Mouse (Mus musculus): ENCODE measurements around the gene Nipsnap3b. TPM values are rescaled to one million over a fixed set of nuclear protein-coding genes. Genes with fewer than 3 reads are reported as not detected.

Nipsnap3b gene
- polyA plus RNA-seq, 1 experiment from 2014 or later = 79.5 TPM

DNA sequence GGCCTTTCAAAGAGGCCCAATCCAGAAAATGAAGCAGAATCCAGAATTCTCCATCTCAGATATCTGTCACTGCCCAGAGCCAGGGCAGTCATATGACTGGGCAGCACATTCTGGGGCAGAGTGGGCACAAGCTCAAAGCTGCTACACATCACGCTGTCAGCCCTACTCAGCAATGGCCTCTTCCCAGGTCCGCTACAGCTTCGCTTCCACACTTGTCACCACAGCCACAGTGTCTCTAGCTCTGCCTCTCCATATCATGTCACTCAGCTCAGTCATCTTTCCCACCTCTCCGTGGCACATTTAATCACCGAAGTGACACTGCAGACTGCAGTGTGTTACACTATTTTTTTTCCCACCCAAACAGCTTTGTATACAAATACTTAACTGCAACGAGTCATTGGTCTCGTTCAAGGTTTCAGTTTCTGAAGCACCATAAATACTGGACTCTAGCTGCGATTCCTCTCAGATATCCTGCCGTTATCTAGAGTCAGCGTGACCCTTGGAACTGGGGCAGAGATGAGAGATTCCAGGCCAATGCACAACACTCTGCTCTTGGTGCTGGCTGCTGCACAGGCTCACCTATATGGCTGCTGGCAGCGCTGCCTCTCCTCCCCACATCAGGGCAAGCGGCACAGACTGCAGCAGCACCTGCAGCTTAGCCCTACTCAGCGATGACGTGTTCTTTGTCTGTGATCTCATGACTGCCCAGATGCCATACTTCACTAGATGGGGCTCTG lies 11.7 kb downstream of the Nipsnap3b start:
- 89% methylated on average over 14 of the region's 14 CpGs for WGBS
- no peaks in the 10 kb centered on the region for H3K4me1 ChIP-seq
- H3K36me3 ChIP-seq = peaks cover 42% of the 10 kb centered on the region
- H3K4me3 ChIP-seq (replicated peaks) = no peak overlapping the region
- H3K27ac ChIP-seq = no peak overlapping the region
- H3K27me3 ChIP-seq = no peaks in the 10 kb centered on the region
- no peak overlapping the region for H3K4me2 ChIP-seq
- H3K9me3 ChIP-seq (replicated peaks) = no peaks in the 10 kb centered on the region
- no peak overlapping the region for H3K9ac ChIP-seq
- 0 out of 2 replicates have a peak, but pooled peaks have one; percentile 49 for ATAC-seq (replicated peaks; ENCODE audit: low FRiP score)

DNA sequence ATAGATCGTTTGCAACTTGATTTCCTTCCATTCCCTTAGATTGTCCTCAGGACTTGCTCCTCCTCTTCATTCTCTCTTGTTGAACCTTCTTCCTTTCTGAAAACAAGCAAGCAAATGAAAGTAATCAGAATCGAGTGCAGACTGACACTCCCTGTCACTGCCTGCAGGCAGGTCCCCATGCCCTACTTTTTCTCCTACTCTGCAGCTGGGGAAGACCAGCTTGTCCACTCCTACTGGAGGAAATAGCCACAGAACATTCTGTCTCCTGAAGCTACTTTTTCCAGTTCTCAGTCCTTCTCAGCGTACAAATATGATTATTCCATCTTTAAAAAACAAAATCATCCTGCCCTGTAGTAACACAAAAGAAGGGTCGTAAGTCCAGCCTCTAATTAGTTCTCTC lies 12.7 kb downstream of the Nipsnap3b start:
- no peak for ATAC-seq (replicated peaks; ENCODE audit: low FRiP score)
- 87% methylated on average over 4 of the region's 4 CpGs for WGBS

DNA sequence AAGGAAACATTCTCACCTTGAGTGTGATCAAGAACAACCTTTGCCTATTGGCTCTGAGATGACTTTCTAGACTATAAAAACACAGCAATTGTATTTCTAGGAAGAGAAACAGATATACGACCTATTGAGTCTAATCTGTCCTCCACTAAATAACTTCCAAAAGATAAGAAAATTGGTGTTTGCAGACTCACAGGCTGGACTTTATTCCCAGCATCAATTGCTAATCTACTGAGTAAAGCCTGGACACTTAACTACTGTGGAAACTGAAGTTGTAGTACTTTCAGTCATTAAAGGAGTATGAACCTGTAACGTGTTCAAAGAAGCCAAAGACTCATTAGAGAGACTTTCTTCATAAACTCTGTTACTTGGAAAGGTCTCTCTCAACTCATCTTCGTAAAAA lies 16.1 kb downstream of the Nipsnap3b start:
- Histone ChIP-seq H3K27me3 (no peaks in the 10 kb centered on the region), H3K4me2 (no peak overlapping the region), H3K4me3 (replicated peaks) (no peak overlapping the region), H3K4me1 (no peaks in the 10 kb centered on the region), H3K27ac (no peak overlapping the region), H3K9me3 (replicated peaks) (no peaks in the 10 kb centered on the region), H3K36me3 (peaks cover 11% of the 10 kb centered on the region), H3K9ac (no peak overlapping the region)
- ATAC-seq (replicated peaks; ENCODE audit: low FRiP score) = no peak
- 80% methylated on average over 3 of the region's 3 CpGs for WGBS

More for the DNA sequence above, 12.7 kb downstream of the Nipsnap3b start:
- Histone ChIP-seq H3K36me3 (peaks cover 34% of the 10 kb centered on the region), H3K4me1 (no peaks in the 10 kb centered on the region), H3K4me2 (no peak overlapping the region), H3K27me3 (no peaks in the 10 kb centered on the region), H3K9ac (no peak overlapping the region), H3K27ac (no peak overlapping the region), H3K4me3 (replicated peaks) (no peak overlapping the region), H3K9me3 (replicated peaks) (no peaks in the 10 kb centered on the region)

DNA sequence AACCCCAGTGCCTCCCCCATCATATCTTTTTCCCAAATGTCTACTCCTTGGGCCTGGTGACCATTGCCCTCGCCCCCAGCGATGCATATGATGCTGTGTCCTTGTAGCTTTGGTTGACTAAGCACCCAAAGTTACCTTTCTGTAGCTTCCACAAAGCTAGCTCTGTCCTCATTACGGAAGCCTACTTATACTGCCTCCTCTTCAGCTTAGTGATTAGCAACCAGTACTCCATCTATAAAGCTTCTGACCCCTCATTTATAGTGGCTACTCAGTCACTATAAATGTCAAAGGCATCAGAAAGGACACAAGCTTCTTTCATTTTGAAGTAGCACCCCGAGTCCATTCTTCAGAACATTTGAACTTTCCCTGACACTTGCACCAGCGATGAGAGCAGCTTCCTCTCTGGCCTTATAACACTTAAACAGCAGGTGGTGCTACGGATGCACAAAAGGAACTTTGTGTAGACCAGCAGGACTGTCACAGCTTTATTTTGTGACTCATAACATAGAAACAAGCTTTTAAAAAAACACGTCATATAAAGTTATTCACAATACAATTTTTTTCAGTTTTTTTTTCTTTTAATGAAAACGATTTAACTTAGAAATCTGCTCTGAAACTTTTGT lies 18.8 kb downstream of the Nipsnap3b start:
- H3K4me1 ChIP-seq = no peaks in the 10 kb centered on the region
- no peak for ATAC-seq (replicated peaks; ENCODE audit: low FRiP score)
- peaks cover 5% of the 10 kb centered on the region; the same call in 1 of the 2 replicates for H3K36me3 ChIP-seq
- no peak overlapping the region for H3K9ac ChIP-seq
- H3K27ac ChIP-seq = no peak overlapping the region
- H3K4me2 ChIP-seq = no peak overlapping the region
- H3K4me3 ChIP-seq (replicated peaks) = no peak overlapping the region
- no peaks in the 10 kb centered on the region for H3K9me3 ChIP-seq (replicated peaks)
- 43% methylated on average over 8 of the region's 8 CpGs for WGBS
- no peaks in the 10 kb centered on the region for H3K27me3 ChIP-seq

DNA sequence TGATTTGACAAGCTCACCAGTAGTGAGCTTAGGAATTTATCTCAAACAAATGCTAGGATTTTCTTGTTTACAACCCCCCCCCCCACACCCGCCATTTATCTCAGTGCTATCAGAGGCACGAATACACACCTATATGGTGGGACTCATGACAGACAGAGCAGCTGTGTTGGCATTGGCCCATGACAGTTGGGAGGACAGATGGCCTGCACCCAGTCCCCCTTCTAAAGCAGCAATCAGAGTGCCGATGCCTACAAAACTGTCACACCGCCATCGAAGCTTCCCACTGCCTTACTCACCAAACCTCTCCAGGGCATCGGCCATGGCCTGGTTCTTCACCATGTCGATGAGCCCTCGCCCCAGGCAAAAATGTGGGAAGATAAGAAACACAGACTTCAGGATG lies 32.1 kb downstream of the Nipsnap3b start:
- H3K9me3 ChIP-seq (replicated peaks) = no peaks in the 10 kb centered on the region
- no peak overlapping the region for H3K27ac ChIP-seq
- peaks cover 4% of the 10 kb centered on the region; the same call in 1 of the 2 replicates for H3K4me1 ChIP-seq
- 91% methylated on average over 8 of the region's 8 CpGs for WGBS
- H3K9ac ChIP-seq = no peak overlapping the region
- no peak for ATAC-seq (replicated peaks; ENCODE audit: low FRiP score)
- H3K36me3 ChIP-seq = peaks cover 22% of the 10 kb centered on the region
- H3K4me3 ChIP-seq (replicated peaks) = no peak overlapping the region
- no peaks in the 10 kb centered on the region for H3K27me3 ChIP-seq
- H3K4me2 ChIP-seq = no peak overlapping the region

DNA sequence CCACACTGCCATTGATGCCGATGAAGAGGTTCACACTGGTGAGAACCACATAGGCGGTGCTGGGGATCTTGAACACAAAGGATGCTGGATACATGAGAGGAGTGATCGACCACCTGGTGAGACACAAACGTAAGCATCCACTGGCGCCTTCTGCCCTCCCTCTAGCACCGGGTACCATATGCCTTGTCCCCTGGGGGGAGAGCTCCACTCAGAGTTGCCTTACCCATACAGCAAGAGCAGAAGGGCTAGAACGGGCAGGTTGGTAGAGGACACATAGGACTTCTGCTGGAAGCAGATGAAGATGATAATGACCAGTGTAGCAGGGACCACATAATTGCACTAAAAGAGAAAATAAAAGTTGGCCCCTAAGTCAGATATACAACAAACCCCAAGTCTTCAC lies 34.1 kb downstream of the Nipsnap3b start:
- WGBS = 76% methylated on average over 7 of the region's 7 CpGs
- H3K4me1 ChIP-seq = peaks cover 4% of the 10 kb centered on the region; the same call in 1 of the 2 replicates

DNA sequence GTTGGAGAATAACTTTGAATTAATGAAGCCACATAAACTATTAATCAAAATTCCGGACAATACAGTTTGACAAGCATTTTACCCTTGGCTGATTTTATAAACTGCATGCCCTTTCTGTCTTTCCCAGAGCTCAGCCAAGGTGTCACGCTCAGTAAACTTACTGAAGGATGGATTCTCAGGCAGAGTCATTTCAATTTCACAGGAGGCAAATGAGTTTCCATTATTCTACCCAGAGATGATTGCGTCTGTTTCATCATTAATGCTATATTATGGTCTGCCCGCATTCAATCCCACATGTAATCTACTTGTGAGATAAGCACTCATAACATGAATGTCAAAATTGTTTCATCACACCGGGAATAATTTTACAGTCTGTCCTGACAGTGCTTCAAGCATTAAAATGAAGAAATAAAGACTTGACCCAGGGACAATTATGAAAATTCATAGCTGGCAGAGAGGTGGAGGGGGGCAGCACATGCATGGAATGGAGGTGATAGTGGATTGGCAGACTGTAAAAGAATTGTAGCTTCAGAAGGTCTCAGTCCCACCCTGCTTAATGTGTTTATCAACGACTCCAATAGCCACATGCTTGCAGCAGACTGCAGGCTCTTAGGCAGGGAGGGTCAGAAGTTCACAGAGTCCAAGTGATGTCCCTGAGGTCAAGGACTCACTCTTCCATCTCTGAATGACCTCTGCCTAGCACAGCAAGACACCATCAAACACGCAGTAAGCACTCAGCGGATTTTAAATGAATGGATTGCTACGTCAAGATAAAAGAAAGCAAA lies 34.8 kb downstream of the Nipsnap3b start:
- WGBS = 55% methylated on average over 9 of the region's 9 CpGs
- peaks cover 26% of the 10 kb centered on the region for H3K36me3 ChIP-seq
- no peak for ATAC-seq (replicated peaks; ENCODE audit: low FRiP score)
- no peak overlapping the region for H3K27ac ChIP-seq
- no peaks in the 10 kb centered on the region for H3K9me3 ChIP-seq (replicated peaks)
- no peak overlapping the region for H3K4me2 ChIP-seq
- H3K4me1 ChIP-seq = peaks cover 4% of the 10 kb centered on the region; the same call in 1 of the 2 replicates
- H3K4me3 ChIP-seq (replicated peaks) = no peak overlapping the region
- no peaks in the 10 kb centered on the region for H3K27me3 ChIP-seq
- H3K9ac ChIP-seq = no peak overlapping the region

More for the DNA sequence above, 34.1 kb downstream of the Nipsnap3b start:
- H3K4me3 ChIP-seq (replicated peaks) = no peak overlapping the region
- H3K36me3 ChIP-seq = peaks cover 22% of the 10 kb centered on the region
- 0 out of 2 replicates have a peak, but pooled peaks have one; percentile 29 for ATAC-seq (replicated peaks; ENCODE audit: low FRiP score)
- H3K27me3 ChIP-seq = no peaks in the 10 kb centered on the region
- H3K9ac ChIP-seq = no peak overlapping the region
- H3K27ac ChIP-seq = no peak overlapping the region
- H3K9me3 ChIP-seq (replicated peaks) = no peaks in the 10 kb centered on the region
- H3K4me2 ChIP-seq = no peak overlapping the region

DNA sequence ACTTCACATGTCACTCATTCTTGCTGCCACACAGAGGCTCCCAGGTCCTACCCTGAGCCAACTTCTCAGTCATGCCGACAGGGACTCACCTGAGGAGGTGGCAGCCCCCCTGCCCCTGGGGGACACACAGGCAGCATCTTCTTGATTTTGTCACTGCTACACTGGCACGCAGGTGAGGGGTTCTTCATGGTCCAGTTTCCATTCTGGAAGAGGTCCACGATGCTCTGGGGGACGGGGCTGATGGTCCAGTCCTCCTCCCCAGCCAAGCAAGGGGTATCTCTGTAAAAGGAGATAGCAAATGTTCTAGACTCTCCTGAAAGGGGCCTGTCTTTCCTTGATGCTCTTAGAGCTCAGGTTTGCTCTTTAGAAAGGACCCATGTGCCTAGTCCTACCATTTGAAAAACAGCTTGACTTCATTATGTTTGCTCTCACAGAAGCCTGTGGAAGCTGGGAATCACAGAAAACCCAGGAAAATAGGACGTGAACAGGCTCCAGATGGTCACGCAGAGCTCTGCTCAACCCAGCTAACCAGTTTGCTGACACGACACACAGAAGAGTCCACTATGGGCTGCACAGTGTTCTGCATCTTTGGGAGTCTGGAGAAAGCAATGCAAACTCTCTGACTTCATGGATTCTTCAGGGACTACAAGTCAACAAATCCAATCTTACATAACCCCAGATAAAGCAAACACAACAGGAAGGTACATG lies 50.8 kb downstream of the Nipsnap3b start:
- ATAC-seq (replicated peaks; ENCODE audit: low FRiP score) = no peak
- Histone ChIP-seq H3K4me1 (no peaks in the 10 kb centered on the region), H3K9ac (no peak overlapping the region), H3K9me3 (replicated peaks) (no peaks in the 10 kb centered on the region), H3K4me2 (no peak overlapping the region), H3K27ac (no peak overlapping the region), H3K27me3 (no peaks in the 10 kb centered on the region), H3K36me3 (peaks cover 24% of the 10 kb centered on the region), H3K4me3 (replicated peaks) (no peak overlapping the region)
- 87% methylated on average over 7 of the region's 7 CpGs for WGBS

Other genes starting within 250 kb of the Nipsnap3b start
- gene Olfr275, start 197.3 kb upstream of the Nipsnap3b start, polyA plus RNA-seq (2015; fragmentation: Nextera tagmentation; extraction: Ambion mirVana) = not detected in 2 replicates
- gene Olfr273, start 152.6 kb upstream of the Nipsnap3b start, polyA plus RNA-seq (2015; fragmentation: Nextera tagmentation; extraction: Ambion mirVana) = not detected in 2 replicates
- gene Olfr272, start 92.7 kb upstream of the Nipsnap3b start, polyA plus RNA-seq (2015; fragmentation: Nextera tagmentation; extraction: Ambion mirVana) = not detected in 2 replicates
- gene Olfr270, start 47.3 kb upstream of the Nipsnap3b start, polyA plus RNA-seq (2015; fragmentation: Nextera tagmentation; extraction: Ambion mirVana) = not detected in 2 replicates
- gene Nipsnap3a, start 22.6 kb upstream of the Nipsnap3b start, polyA plus RNA-seq (2015; fragmentation: Nextera tagmentation; extraction: Ambion mirVana) = not detected in 2 replicates
- 3.8 and 4.4 TPM in 2 replicates for gene Abca1, start 148.0 kb downstream of the Nipsnap3b start, polyA plus RNA-seq (2015; fragmentation: Nextera tagmentation; extraction: Ambion mirVana)

All from kidney, embryonic 15.5 days (tissue).